Mouse (Mus musculus) hindbrain, embryonic 16.5 days (tissue): ENCODE measurements around the gene Defb22. TPM values are rescaled to one million over a fixed set of nuclear protein-coding genes. Genes with fewer than 3 reads are reported as not detected.

Experiments
- ATAC-seq: fragments of 200-750 bp; cut with Nextera tagmentation; 2 replicates; pipeline ENCODE4 v1.8.0; 2017; ENCODE audit warnings: moderate TSS enrichment, moderate library complexity
- H3K27ac ChIP-seq: fragments of 300-500 bp; sonication (generic); 2 replicates; pipeline ENCODE4 v1.5.1; 2014; ENCODE audit warnings: low read depth, mild to moderate bottlenecking, control low read depth, low read length, moderate library complexity
- H3K27me3 ChIP-seq: fragments of 300-500 bp; sonication (generic); replicated peaks from 2 replicates; pipeline ENCODE4 v1.6.1; 2014; ENCODE audit warnings: low read length; ENCODE audit not compliant: control insufficient read depth, insufficient read depth
- H3K36me3 ChIP-seq: fragments of 300-500 bp; sonication (generic); 2 replicates; pipeline ENCODE4 v1.6.1; 2014; ENCODE audit warnings: mild to moderate bottlenecking, low read length, moderate library complexity, mixed read lengths; ENCODE audit not compliant: control insufficient read depth, insufficient read depth
- H3K4me1 ChIP-seq: fragments of 300-500 bp; sonication (generic); 2 replicates; pipeline ENCODE4 v1.6.1; 2014; ENCODE audit warnings: low read depth, low read length; ENCODE audit not compliant: control insufficient read depth, insufficient read depth
- H3K4me2 ChIP-seq: fragments of 300-500 bp; sonication (generic); 2 replicates; pipeline ENCODE4 v1.6.1; 2014; ENCODE audit warnings: mild to moderate bottlenecking, low read length, control low read depth, moderate library complexity
- H3K4me3 ChIP-seq: fragments of 300-500 bp; sonication (generic); 2 replicates; pipeline ENCODE4 v1.5.1; 2014; ENCODE audit warnings: mild to moderate bottlenecking, low read length, control low read depth, moderate library complexity
- H3K9ac ChIP-seq: fragments of 300-500 bp; sonication (generic); 2 replicates; pipeline ENCODE4 v1.6.1; 2014; ENCODE audit warnings: low read depth, mild to moderate bottlenecking, control low read depth, low read length, moderate library complexity
- H3K9me3 ChIP-seq: fragments of 300-500 bp; sonication (generic); 2 replicates; pipeline ENCODE4 v1.6.1; 2014; ENCODE audit warnings: mild to moderate bottlenecking, low read length, moderate library complexity; ENCODE audit not compliant: control insufficient read depth
- WGBS: fragments of 180-500 bp; shearing (Covaris S2); extraction: QIAGEN DNeasy Blood & Tissue Kit; methylation state at CpG from one replicate; pipeline ENCODE4 v1.1.7; 2014; 5-methylcytosine and 5-hydroxymethylcytosine counted together
- polyA plus RNA-seq: library from polyadenylated mRNA; unstranded; fragments of >200 nt; fragmentation: Nextera tagmentation; extraction: Ambion mirVana; gene quantifications from 2 replicates; pipeline ENCODE4 v1.2.1, GENCODE M21; 2015

Defb22 gene
- polyA plus RNA-seq, 1 experiment from 2014 or later = not detected

GRCm38 (mm10) chr2:152481726-152482125 is 8.2 kb downstream of the Defb22 start:
- Histone ChIP-seq H3K9me3 (no peaks in the 10 kb centered on the region), H3K27me3 (no peaks in the 10 kb centered on the region), H3K4me3 (no peak overlapping the region), H3K36me3 (no peaks in the 10 kb centered on the region), H3K4me1 (no peaks in the 10 kb centered on the region), H3K27ac (no peak overlapping the region), H3K9ac (no peak overlapping the region), H3K4me2 (no peak overlapping the region)
- ATAC-seq = no peak
- 91% methylated on average over 7 of the region's 7 CpGs for WGBS

GRCm38 (mm10) chr2:152480881-152481280 is 9.1 kb downstream of the Defb22 start:
- H3K36me3 ChIP-seq = no peaks in the 10 kb centered on the region
- 83% methylated on average over 3 of the region's 3 CpGs for WGBS
- no peak overlapping the region for H3K4me2 ChIP-seq
- no peaks in the 10 kb centered on the region for H3K27me3 ChIP-seq
- H3K9me3 ChIP-seq = no peaks in the 10 kb centered on the region
- ATAC-seq = no peak
- no peak overlapping the region for H3K4me3 ChIP-seq
- H3K9ac ChIP-seq = no peak overlapping the region
- no peak overlapping the region for H3K27ac ChIP-seq
- no peaks in the 10 kb centered on the region for H3K4me1 ChIP-seq

GRCm38 (mm10) chr2:152476763-152477162 is 13.2 kb downstream of the Defb22 start, which contains the start of gene Defb20:
Gene Defb20 (plus strand): TSS chr2:152477063.
- Histone ChIP-seq H3K4me2 (no peak within 1 kb of the TSS), H3K27me3 (no peaks in the 10 kb centered on the region), H3K9me3 (no peaks in the 10 kb centered on the region), H3K9ac (no peak within 1 kb of the TSS), H3K4me1 (no peaks in the 10 kb centered on the region), H3K36me3 (no peaks in the 10 kb centered on the region), H3K4me3 (no peak within 1 kb of the TSS), H3K27ac (no peak within 1 kb of the TSS)
- WGBS = 65% methylated on average over 2 of the region's 2 CpGs
- ATAC-seq = no peak

- H3K9me3 ChIP-seq = no peaks in the 10 kb centered on the region
- H3K36me3 ChIP-seq = no peaks in the 10 kb centered on the region
- WGBS = 30% methylated on average over 3 of the region's 3 CpGs
- no peaks in the 10 kb centered on the region for H3K4me1 ChIP-seq
- no peak overlapping the region for H3K4me3 ChIP-seq
- H3K9ac ChIP-seq = no peak overlapping the region
- no peak overlapping the region for H3K27ac ChIP-seq
- H3K27me3 ChIP-seq = no peaks in the 10 kb centered on the region
- no peak overlapping the region for H3K4me2 ChIP-seq
- ATAC-seq = no peak
These were observed 17.5 kb downstream of the Defb22 start for GRCm38 (mm10) chr2:152472434-152472833.

DNA sequence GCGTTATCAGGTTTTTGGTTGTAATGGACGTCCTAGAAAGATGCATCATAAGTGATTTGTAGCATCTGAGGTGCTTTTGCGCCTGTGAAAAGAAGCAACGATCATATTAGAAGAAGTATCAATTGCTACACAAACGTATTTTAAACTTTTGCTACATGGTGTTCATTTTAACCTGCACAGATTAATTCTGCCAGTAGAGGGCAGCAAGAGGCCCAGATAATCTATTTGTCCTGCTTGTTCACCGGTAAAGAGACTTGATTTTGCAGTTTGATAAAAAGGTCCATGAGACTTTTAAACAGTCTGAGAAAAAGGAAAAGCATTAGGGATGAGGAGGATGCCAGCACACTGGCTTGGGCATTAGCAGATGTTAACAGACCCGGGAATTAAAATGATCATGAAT is 19.0 kb downstream of the Defb22 start:
- H3K27ac ChIP-seq = no peak overlapping the region
- no peak overlapping the region for H3K9ac ChIP-seq
- no peaks in the 10 kb centered on the region for H3K27me3 ChIP-seq
- no peaks in the 10 kb centered on the region for H3K36me3 ChIP-seq
- 36% methylated on average over 7 of the region's 7 CpGs for WGBS
- H3K4me3 ChIP-seq = no peak overlapping the region
- H3K4me1 ChIP-seq = no peaks in the 10 kb centered on the region
- ATAC-seq = no peak
- no peak overlapping the region for H3K4me2 ChIP-seq
- H3K9me3 ChIP-seq = no peaks in the 10 kb centered on the region

DNA sequence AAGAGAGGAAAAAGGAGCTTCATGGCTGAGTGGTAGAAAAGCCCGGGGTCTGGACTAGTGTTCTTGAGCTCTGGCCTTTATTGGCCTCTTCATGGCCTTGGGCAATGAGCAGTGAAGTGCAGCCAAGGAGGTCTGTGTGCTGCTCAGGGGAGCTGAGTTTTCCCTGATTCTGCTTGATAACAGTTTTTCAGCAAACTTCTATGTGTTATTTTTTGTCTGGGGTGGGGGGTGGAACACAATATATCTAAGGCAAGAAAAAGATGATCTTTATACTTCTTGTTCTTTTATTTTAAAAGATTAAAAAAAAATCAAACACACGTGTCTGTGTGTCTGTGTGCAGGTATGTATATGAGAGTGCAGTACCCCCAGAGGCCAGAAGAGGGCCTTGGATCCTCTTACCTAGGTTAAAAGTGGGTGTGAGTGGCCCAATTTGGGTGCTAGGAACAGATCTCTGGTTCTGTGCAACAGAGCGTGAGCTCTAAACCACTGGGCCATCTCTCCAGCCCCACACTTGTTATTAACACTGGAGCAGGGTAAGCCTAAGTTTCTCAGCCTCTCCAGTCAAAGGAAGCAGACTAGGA is 25.3 kb downstream of the Defb22 start, which contains the start of gene Defb23:
Gene Defb23, minus strand, starts transcription at position 51 of the 581 bp plus-strand sequence.
- no peaks in the 10 kb centered on the region for H3K36me3 ChIP-seq
- 92% methylated on average over 3 of the region's 3 CpGs for WGBS

DNA sequence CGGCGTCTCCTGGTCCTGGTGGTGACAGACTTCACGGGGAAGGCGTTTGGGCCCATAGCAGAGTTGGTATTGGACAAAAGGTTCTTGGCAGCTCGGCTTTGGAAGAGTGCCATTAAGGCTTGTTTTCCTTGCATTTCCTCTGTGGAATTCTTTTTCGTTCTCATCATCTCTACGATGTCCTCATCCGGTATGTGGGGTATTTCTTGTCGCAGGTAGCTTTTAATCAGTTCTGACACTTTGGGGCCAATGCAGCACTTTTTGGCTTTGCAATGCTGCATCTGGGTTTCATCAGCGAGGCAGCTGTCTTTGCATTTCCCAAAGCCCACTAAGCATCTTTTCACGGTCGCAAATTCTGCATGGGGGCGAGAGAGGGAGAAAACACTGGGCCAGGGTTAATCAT is 30.7 kb downstream of the Defb22 start:
- Histone ChIP-seq H3K27me3 (no peaks in the 10 kb centered on the region), H3K9ac (no peak overlapping the region)

More for the DNA sequence above, 25.3 kb downstream of the Defb22 start, which contains the start of gene Defb23:
- no peak for ATAC-seq
- H3K4me2 ChIP-seq = no peak within 1 kb of the TSS
- no peak within 1 kb of the TSS for H3K4me3 ChIP-seq
- H3K9me3 ChIP-seq = 0 out of 2 replicates have a peak, but pooled peaks cover 2% of the 10 kb centered on the region
- H3K27ac ChIP-seq = no peak within 1 kb of the TSS
- H3K27me3 ChIP-seq = no peaks in the 10 kb centered on the region
- no peak within 1 kb of the TSS for H3K9ac ChIP-seq
- no peaks in the 10 kb centered on the region for H3K4me1 ChIP-seq

DNA sequence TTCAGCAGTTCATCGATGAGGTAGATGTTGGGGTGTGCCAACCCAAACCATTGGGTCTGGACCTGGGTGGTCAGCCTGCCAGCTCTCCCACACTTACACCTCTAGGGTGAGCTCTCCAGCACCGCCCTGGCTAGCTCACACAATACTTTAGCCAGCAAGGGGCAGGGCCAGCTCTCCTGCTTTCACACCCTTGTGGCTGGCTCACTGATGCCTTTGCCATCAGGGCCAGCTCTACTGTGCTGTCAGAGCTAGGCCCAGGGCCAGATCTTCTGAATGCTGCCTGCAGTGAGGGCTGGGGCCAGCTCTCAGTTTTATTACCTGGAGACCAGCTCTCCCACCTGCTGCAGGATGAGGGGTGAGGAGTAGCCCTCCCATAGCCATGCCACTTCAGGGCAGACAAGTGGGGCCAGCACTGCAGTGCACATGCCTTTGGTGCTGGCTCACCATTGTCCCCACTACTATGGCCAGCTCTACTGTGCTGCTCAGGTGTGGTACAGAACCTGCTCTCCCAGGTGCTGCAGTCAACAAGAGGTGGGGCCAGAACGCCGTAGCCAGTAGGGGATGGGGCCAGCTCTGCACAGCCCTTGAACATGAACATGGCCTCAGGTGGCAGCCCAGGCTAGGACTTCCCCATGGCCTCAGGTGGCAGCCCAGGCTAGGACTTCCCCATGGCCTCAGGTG is 37.7 kb downstream of the Defb22 start:
- WGBS = 78% methylated on average over 4 of the region's 4 CpGs
- H3K4me2 ChIP-seq = no peak overlapping the region
- no peaks in the 10 kb centered on the region for H3K9me3 ChIP-seq
- ATAC-seq = peak; percentile 45
- no peaks in the 10 kb centered on the region for H3K27me3 ChIP-seq
- H3K27ac ChIP-seq = no peak overlapping the region
- no peak overlapping the region for H3K9ac ChIP-seq
- H3K36me3 ChIP-seq = no peaks in the 10 kb centered on the region
- no peaks in the 10 kb centered on the region for H3K4me1 ChIP-seq
- H3K4me3 ChIP-seq = no peak overlapping the region

More for the DNA sequence above, 30.7 kb downstream of the Defb22 start:
- Histone ChIP-seq H3K4me1 (no peaks in the 10 kb centered on the region), H3K4me3 (no peak overlapping the region), H3K36me3 (no peaks in the 10 kb centered on the region), H3K4me2 (no peak overlapping the region), H3K9me3 (0 out of 2 replicates have a peak, but pooled peaks cover 2% of the 10 kb centered on the region), H3K27ac (no peak overlapping the region)
- ATAC-seq = no peak
- 54% methylated on average over 13 of the region's 13 CpGs for WGBS

DNA sequence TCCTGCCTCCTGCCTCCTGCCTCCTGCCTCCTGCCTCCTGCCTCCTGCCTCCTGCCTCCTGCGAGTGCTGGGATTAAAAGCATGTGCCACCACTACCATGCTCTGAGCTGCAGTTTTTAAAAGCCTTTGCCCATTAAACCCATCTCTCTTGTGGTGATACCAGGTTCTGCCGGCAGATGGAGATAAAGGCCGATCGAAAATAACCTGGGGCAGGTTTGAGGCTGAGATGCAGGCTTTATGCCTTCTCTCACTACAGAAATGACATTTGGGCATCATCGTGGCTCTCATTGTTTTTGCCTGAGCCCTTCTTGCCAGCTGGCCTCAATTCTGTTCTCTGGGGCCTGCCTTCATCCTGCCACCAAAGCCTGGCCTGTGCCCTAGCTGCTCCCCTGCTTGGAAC is 39.7 kb downstream of the Defb22 start:
- Histone ChIP-seq H3K9me3 (no peaks in the 10 kb centered on the region), H3K27ac (no peak overlapping the region), H3K4me1 (no peaks in the 10 kb centered on the region), H3K36me3 (no peaks in the 10 kb centered on the region), H3K9ac (no peak overlapping the region), H3K27me3 (no peaks in the 10 kb centered on the region), H3K4me2 (no peak overlapping the region), H3K4me3 (no peak overlapping the region)
- 6% methylated on average over 5 of the region's 5 CpGs for WGBS
- ATAC-seq = no peak
